Mouse (Mus musculus) C2C12 (cell line): ENCODE data around the gene Stk25.
A peak's percentile ranks its signal among the peaks of the same experiment; 100 is the strongest.

ENCODE experiments used
- CTCF ChIP-seq: IDR thresholded peaks from one replicate; pipeline ENCODE4 v1.5.1; 2011; ENCODE audit not compliant: control insufficient read depth, insufficient read depth, insufficient read length
- MYOD1 ChIP-seq: IDR thresholded peaks from one replicate; pipeline ENCODE4 v1.6.1; 2011; ENCODE audit warnings: low read depth; ENCODE audit not compliant: control insufficient read depth, insufficient read length
- USF1 ChIP-seq: IDR thresholded peaks from one replicate; pipeline ENCODE4 v1.6.1; 2011; ENCODE audit warnings: low read depth, mild to moderate bottlenecking, control low read depth, moderate library complexity

DNA sequence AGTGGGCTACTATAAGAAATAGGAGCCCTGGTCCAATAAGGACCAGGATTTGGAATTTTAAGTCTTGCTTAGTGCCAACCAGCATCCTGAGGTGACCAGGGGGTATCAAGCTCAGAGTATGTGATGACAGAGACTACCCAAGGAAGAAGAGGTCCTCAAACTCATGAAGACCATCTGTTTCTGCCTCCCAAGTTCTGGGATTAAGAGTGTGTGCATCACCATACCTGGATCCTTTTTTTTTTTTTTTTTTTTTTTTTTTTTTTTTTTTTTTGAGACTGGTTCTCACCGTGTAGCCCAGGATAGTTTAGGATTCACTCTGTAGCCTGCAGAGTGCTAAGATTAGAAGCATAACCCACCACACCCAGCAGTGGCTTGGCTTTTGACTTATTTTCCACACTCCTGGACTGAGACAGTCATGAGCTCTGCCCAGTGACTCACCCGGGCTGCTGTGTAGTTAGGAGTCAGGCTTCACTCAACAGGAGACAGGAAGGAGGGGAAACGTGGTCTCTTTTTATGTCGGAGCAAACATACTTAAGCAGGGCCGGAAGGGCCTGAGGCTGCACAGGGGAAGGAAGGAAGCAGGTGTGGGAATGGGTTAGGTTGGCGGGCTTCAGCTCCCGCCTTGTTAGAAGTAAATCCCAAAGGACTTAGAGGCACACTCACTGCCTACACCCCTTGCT lies 21.6 kb upstream of the Stk25 start:
- TF ChIP-seq CTCF, result no peak
- no peak for TF ChIP-seq USF1
- TF ChIP-seq MYOD1, result peak; percentile 71
